Mouse (Mus musculus) thymus, adult 2 months (tissue): ENCODE results near the gene Prkcsh.

Source experiments
- CTCF ChIP-seq: fragments of 200-500 bp; IDR thresholded peaks from 2 replicates; pipeline ENCODE4 v1.5.1; 2012; ENCODE audit warnings: mild to moderate bottlenecking, control low read depth, low read length, moderate library complexity, borderline replicate concordance; ENCODE audit not compliant: control insufficient read depth, poor library complexity, insufficient read depth; ENCODE audit errors: extremely low read depth
- POLR2A ChIP-seq: fragments of 200-500 bp; IDR thresholded peaks from 2 replicates; pipeline ENCODE4 v1.6.1; 2012; ENCODE audit warnings: mild to moderate bottlenecking, low read length, control low read depth, moderate library complexity; ENCODE audit not compliant: control insufficient read depth, poor library complexity, insufficient read depth; ENCODE audit errors: extremely low read depth

DNA sequence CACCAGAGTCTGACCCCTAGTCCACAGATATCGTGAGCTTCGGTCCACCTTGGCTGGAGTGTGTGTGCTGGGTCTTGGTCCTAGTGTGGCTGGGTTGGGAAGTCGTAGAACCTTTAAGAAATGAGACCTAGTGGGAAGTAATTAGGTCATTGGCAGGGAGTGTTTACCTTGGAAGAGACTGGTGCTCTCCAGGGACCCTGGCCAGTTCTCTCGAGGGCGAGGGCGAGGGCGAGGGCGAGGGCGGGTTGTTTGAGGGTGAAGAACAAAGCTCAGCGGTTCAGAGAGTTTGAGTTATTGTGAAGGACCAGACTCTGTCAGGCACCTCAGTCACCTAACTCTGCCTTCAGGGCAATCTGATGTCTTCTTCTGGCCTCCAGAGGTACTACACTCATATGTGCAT lies 35.2 kb downstream of the Prkcsh start:
- TF ChIP-seq POLR2A = no peak
- no peak for TF ChIP-seq CTCF
